Mouse (Mus musculus): Measurements from ENCODE around the gene Ankrd6.

GRCm38 (mm10) chr4:32834541-32834940 is 116.1 kb downstream of the Ankrd6 start:
- TF ChIP-seq EP300 (IDR thresholded peaks at IDR 0.05; ENCODE audit: low read depth) (no peak), CTCF (IDR thresholded peaks at IDR 0.05; ENCODE audit: low read depth) (no peak)

All from heart, postnatal 0 days (tissue).